Mouse (Mus musculus) frontal cortex, postnatal 10 days (tissue): ENCODE results near the gene Use1.

ENCODE experiments used
- DNase-seq, 2 experiments: peaks; one replicate each; pipeline ENCODE4 v3.0.0; 2022; ENCODE audit warnings: low spot score in 2 of 2, mixed read lengths in 1 of 2

The Use1 gene

DNA sequence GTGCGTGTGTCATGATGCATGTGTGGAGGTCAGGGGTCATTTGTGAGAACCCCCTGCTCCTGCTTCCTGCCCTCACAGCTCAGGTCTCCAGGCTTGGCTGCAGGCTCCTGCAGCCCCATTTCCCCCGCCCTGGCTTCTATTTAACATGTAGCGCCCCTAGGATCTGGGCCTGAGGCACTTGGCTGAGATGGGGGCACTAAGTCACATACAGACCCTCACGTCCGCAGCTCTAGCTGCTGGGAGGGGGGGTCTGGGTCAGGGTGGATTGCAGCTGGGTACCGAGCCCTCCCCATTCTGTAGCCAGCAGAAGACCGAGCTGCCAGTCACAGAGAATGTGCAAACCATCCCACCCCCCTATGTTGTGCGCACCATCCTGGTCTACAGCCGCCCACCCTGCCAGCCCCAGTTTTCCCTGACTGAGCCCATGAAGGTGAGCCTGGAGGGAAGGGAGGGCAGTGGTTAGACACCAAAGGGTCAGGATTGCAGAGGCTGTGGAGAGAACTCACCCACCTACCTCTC is 35.9 kb downstream of the Use1 start:
- DNase-seq = no peak

DNA sequence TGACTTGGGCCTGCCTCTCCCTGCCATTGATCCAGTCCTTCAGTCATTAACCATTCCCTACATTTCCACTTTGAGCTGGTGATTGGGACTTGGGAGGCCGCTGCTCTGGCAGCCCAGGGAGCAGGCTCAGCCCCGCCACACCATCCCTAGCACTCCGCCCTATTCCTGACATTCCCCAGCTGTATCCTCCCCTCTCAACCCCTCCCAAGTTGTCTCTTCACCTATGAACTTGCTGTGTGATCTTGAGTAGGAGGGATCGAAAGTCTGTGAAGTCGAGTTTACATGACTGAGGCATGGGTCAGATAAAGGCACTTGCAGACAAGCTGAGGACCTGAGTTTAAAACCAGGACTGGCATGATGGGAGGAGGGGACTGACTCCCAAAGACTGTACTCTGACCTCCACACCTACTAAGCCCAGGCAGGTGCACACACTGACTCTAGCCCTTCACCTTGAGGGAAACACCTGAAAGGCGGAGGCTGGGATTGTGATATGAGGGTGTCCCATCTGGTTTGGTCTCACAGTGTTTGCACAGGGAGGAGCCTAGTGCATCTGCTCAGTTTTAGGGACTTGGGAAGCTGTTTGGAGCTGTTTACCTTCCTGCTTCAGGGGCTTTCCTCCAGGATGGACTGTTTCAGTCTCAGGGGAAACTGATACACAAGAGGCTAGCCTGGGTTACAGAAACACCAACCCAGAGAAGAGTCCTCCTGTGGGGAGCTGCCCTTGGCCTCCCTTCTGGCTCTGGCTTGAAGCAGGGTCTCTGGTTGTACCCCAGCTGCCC is 36.6 kb downstream of the Use1 start:
- no peak for DNase-seq

DNA sequence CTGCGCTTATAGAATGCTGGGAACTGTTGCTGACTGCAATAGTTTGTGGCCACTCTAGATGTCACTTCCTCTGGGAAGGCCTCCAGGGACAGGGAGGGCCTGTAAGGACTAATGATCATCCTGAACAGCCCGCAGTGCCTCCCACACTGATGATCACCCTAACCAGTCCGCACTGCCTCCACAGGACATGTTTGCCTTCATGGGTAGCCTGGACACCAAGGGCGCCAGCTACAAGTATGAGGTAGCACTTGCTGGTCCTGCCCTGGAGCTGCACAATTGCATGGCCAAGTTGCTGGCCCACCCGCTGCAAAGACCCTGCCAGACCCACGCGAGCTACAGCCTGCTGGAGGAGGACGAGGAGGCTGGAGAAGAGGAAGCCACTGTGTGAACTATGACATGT is 37.4 kb downstream of the Use1 start:
- DNase-seq = no peak

DNA sequence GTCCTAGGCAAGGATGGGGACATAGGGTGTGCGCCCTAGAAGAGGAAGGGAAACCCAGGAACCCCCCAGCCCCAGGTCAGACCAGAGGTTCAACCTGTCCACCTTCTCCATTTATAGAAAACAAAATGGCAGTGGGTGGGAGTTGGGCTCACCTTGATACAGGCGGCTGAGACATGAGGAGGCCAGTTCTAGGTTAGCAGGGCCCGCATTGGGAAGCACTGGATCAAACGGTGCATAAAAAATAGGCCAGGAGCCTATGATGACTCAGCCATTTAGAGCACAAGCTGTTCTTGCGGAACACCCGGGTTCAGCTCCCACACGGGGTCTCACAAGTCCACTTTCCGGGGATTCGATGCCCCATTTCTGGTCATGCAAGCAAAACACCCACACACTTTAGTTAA is 38.3 kb downstream of the Use1 start:
- no peak for DNase-seq

DNA sequence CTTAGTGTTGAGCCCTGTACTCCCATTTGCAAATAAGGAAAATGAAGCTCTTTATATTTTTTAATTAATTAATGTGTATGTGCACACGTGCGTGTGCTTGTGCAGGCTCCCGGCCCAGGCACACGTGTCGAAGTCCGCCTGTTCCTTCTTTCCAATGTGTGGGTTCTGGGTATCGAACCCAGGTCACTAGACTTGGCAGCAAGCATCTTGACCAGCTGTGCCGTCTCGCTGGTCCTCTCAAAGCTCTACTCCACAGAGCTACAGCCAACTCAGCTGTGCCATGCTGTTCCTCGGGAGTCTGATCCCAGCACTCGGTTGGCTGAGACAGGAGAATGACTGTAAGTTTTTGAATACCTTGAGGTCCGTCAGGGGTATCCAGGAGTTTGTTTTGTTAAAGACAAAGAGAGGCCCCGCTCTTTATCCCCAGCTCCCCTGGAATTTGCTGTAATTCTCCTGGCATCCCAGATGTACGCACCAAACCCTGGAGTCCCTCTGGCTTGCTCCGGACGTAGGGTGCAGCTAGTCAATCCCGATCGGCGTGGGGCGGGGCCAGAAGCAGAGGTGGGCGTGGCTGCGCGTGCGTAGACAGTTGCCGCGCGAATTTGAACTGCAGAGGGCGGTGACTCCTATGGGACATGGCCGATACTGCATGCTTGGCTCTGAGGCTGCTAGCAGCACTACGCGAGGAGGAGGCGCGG is 38.9 kb downstream of the Use1 start, which contains the start of gene Ankle1:
TSS of gene Ankle1 (plus strand) at position 610 of the 698 bp plus-strand sequence.
- peak; percentile 87 to 92 for DNase-seq

DNA sequence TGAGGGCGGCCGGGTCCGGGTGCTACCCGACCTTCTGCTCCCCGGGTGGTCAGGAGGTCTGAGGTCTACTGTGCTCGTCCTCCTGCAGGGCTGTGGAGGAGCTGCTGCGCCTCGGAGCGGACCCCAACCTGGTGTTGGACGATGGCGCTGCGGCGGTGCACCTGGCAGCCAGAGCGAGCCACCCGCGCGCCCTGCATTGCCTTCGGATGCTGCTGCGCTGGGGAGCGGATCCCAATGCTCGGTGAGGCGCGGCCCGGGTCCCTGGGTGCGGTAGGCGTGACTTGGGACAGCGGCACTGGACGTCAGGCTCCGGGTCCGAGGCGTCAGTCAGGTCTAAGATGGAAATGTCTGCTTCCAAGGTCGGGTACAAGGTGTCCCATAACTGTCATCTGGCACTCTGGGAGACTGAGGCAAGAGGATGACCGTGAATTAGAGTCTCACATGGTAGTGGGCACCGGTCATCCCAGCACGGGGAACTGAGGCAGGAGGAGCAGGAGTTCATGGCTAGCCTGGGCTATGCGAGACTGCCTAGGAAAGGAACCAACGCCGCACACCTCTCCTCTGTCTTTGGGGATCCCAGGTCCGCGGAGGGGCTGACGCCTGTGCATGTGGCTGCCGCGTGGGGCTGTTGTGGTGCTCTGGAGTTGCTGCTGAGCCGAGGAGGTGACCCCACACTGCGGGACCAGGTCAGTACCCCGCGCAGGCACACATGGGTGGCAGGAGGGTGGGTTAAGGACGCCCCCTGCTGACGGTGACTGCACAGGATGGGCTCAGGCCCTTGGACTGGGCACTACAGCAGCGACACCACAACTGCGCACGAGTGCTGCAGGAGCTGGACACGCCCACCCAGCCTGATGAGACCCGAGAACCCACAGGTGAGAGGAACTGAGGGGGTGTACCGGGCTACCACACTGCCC is 39.7 kb downstream of the Use1 start:
- DNase-seq = peak in 1 of 2 experiments; percentile 59

DNA sequence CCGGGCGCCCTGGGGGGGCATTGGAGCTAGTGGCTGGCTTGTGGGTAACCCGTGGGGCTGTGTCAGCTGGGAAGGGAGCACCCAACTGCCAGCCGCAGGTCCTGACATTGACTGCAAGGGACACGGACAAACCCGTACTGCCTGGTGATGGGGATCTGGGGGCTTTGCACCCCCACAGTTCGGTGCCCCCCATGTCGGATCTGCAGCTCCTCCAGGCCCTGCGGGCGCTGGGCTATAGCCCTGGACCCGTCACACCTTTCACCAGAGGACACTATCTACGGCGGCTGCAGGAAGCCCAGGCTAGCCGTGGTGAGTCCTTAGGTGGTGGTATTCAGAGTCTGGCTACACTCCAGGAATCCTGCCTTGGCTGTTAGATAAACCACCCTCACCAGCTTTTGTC is 40.8 kb downstream of the Use1 start:
- DNase-seq = no peak

DNA sequence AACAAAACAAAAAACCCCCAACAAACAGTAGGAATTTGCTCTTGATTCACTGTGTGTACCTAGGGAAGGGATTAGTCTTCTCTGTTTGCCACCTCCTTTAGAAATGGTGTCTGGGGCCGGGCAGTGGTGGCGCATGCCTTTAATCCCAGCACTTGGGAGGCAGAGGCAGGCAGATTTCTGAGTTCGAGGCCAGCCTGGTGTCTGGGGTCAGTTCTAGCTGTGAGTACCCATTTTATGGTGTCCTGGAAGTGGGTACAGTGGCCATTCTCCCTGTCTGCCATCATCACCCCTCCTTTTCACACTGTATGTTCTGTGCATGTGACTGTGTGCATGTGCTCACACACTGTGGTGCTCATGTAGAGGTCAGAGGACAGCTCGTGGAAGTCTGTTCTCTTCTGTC is 41.6 kb downstream of the Use1 start:
- DNase-seq = no peak

DNA sequence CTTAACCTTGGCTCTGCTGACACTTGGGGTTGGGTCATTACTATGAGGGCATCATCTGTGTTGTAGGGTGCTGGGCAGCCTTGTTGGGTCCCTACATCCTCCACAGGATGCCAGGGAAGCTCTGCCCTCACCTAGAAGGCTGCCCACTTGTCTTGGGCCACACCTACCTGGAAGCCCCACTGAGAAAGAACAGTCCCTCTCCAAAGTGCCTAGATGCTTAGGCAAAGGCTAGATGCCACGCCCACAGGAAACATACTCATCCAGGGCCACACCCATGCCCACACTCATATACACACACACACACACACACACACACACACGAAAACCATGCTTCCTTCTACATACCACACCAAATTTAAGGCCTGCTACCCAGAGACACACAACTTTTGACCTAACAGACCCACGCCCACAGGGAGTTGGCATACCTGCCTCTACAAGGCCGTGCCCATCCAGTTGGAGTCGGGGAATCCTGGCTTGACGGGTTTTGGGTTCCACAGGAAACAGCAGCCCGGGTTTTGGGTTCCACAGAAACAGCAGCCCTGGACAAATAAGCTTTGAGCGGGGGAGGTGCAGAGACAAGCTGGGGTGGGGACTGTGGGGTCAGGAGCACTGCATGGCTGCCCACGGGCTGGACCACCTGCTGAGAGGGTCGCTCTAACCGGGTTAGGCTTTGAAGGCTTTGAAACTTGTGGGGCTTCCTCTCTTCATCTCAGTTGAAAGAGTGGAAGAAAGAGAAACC is 45.1 kb downstream of the Use1 start:
- DNase-seq = no peak
